Mouse (Mus musculus): ENCODE results near the gene Cxcl15.
A peak's percentile ranks its signal among the peaks of the same experiment; 100 is the strongest.
"Not testable (repeated sequence)": the region's sequence is repeated elsewhere in the genome, so short reads cannot be mapped to it uniquely, and the experiment has no call there.

The Cxcl15 gene

GRCm38 (mm10) chr5:90790074-90790502 is 4.2 kb upstream of the Cxcl15 start:
- DNase-seq (ENCODE audit: low spot score) = peak; percentile 42

DNA sequence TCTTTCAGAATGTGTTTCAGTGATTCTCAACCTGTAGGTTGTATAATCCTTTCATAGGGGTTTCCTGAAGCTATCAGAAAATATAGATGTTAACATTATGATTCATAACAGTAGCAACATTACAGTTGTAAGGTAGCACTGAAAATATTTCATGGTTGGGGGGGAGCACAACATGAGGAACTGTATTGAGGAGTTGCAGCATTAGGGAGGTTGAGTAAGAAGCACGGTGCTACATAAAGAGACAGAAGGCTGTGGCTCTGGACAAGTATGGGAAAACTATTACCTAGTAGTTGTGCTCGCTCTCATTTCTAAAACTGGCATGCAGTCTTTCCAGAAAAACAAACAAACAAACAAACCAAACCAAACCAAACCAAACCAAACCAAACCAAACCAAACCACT is 1.1 kb downstream of the Cxcl15 start:
- DNase-seq (ENCODE audit: low spot score) = not testable (repeated sequence)

DNA sequence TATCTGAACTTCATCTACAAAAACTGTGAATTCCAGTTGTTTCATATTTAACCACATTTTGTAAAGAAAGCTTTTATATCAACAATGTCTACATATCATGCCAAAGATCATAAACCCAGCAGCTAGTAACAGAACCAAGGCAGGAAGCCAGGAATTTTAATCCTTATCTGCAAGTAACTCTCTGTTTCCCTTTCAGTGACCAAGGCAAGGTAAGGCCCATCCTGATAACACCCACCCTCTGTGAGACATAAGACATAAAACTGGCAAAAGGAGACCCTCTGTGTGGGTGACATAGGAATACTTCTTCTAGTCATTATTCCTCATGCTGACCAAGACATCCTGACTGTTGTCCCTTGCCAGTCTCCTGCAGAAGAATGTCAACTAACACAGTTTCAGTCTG is 10.2 kb downstream of the Cxcl15 start:
- no peak for DNase-seq (ENCODE audit: low spot score)

GRCm38 (mm10) chr5:90806050-90806449 is 11.7 kb downstream of the Cxcl15 start:
- DNase-seq (ENCODE audit: low spot score) = no peak

GRCm38 (mm10) chr5:90807176-90807950 is 13.0 kb downstream of the Cxcl15 start:
- DNase-seq (ENCODE audit: low spot score) = no peak

DNA sequence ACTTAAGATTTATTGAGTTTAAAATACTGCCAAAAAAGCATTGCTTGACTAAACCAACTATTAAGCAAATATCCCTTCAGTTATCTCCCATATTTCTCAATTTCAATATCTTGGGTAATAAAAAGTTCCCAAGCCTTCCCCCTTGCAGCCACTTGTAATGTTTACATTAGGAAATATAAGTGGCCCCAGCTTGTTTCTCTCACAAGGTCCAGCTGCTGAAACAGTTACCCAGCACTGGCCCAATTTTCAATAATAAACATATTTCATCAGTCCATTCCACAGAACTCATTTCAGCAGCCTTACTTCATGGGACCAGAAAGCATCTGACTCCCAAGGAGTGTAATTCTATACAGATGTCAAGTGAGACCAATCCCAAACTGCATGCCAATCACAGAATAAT is 25.4 kb downstream of the Cxcl15 start:
- no peak for DNase-seq (ENCODE audit: low spot score)

DNA sequence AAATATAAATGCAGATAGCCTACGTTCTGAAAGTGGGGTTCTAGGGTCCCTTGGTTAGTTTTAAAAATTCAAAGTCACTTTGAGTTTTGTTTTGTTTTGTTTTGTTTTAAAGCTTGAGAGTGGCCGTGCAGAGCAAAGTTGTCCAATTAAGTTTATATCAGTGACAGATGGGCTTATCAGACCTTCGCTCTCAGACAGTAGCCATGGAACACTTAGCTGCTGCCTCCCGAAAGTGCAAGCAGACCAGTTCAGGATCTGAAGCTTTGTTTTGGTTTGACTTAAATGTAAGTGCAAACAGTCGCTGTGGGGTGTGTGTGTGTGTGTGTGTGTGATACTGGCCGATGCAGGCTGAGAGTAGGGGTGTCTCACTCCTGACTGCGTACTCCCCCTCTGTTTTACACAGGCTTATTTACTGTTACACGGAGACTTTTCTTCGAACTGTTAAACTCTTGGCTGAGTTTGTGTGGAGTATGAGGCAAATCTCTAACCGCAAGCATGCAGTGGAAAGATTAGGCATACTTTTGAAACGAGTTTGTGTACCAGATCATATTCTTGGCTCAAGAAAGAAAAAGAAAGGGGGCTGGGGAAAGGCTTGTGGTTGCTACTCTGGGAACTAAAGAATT is 37.9 kb downstream of the Cxcl15 start:
- no peak for DNase-seq (ENCODE audit: low spot score)

GRCm38 (mm10) chr5:90832768-90833388 is 38.5 kb downstream of the Cxcl15 start:
- no peak for DNase-seq (ENCODE audit: low spot score)

- no peak for DNase-seq (ENCODE audit: low spot score)
These were observed 40.1 kb downstream of the Cxcl15 start for GRCm38 (mm10) chr5:90834436-90834835.

GRCm38 (mm10) chr5:90838582-90838981 is 44.2 kb downstream of the Cxcl15 start:
- no peak for DNase-seq (ENCODE audit: low spot score)

DNA sequence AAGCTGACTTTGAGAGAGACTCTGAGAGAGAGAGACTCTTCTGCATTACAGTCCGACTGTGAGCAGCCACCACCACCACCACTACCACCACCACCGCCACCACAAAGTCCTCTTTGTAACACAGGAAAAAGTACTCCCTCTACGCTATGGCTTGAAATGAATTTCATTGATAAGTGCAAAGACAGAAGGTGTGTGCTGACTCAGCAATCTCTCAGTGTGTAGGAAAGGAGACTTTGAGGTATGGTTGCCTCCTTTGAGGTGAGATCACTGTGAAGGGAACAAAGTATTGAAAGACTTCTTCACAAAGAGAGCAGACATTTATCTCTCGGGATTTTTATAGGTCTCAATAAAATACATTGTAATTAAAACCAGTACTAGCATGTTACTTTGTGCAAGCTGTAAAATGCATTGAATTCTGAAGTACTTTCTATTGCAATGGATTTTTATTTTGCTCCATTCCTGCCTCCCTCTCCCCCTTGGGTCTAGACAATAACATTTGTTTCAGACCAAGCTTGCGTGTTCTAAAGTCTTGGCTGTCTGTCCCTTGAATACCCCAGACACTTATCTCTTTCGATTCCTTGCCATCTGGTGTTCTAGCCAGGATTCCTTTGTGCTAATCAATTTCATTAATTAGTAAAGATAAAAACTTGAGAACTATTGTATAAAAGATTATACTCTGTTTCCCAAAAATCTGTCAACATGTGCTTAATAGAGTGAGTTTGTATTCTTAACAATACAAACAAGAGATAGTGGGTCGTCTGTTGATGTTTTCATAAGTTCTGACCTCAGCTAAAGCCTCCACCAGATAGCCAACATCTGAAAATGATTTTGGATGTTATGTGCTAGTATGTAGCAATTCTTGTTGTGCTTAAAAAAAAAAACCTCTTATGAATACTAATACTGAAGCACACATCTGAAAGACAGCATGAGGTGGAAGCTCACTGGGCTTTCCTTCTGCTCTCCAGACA is 46.9 kb downstream of the Cxcl15 start:
- no peak for DNase-seq (ENCODE audit: low spot score)

- no peak for DNase-seq (ENCODE audit: low spot score)
These were observed 49.6 kb downstream of the Cxcl15 start for GRCm38 (mm10) chr5:90843891-90844290.

DNA sequence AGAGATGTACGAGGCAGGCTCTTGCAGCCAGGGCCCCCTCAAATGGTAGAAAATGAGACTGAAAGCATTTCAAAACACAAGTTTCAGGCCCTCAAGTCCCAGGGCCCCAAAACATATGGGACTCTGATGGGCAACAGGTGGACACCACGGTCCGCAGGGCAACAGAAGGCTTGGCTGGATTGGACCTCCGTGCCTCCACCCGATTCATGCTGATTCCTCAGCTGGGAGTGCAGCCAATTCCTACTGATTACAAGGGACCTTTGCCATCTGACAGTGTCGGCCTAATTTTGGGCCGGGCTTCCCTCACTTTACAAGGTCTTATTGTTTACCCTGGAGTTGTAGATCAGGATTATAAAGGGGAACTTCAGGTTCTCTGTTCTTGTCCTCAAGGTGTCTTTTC is 55.8 kb downstream of the Cxcl15 start:
- DNase-seq (ENCODE audit: low spot score) = not testable (repeated sequence)

DNA sequence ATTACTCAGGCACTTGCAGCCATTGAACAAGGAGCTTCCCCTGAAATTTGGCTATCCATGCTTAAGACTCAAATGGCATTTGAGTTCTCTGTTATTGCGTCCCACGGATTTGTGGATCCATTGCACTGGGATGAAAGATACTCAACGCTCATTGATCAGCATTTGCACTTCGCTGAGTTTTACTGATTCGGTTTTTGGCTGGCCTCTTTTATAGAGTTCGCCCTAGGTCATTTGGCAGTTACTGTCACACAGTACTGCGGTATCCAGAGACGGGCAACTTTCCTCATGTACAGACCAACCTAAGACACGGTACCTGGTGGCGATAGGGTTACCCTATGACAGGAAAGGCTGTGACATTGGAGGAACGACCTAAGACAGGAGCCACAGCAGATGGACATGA is 57.1 kb downstream of the Cxcl15 start:
- not testable (repeated sequence) for DNase-seq (ENCODE audit: low spot score)
